ENCODE assay signal across 8 mouse cellular contexts in genomic region chr3:85573216-85573863, GRCm38 (mm10). TPM values are rescaled to one million over a fixed set of nuclear protein-coding genes. Genes with fewer than 3 reads are reported as not detected.
DNase-seq lines count a peak whose midpoint lies in the region; ATAC-seq and TF ChIP-seq lines count a peak whose summit lies in the region.

No protein-coding gene starts in this region.

- DNase-seq in heart, postnatal 10 days = no peak
- DNase-seq in G1E (ENCODE audit: low spot score) = no peak
- DNase-seq in midbrain, embryonic 10.5 days (ENCODE audit: low spot score) = no peak
- no peak for DNase-seq in adrenal gland, postnatal 14 days
- DNase-seq in right cerebral cortex, postnatal 14 days = no peak
- no peak for DNase-seq in kidney, adult 11 months

- WGBS in heart, embryonic 14.5 days = 22% methylated on average over 6 of the region's 6 CpGs
- WGBS in hindbrain, embryonic 12.5 days = 23% methylated on average over 6 of the region's 6 CpGs
- 24% methylated on average over 6 of the region's 6 CpGs for WGBS in midbrain, embryonic 10.5 days

- no peak overlapping the region for H3K9ac ChIP-seq in heart, embryonic 14.5 days (ENCODE audit: low read length)
- H3K9ac ChIP-seq in hindbrain, embryonic 12.5 days = peak overlapping the region; percentile 35; the same call in 1 of the 2 replicates

- no peaks in the 10 kb centered on the region for H3K27me3 ChIP-seq in heart, embryonic 14.5 days (ENCODE audit: control insufficient read depth, insufficient read depth, low read length)
- H3K27me3 ChIP-seq in G1E (ENCODE audit: insufficient read depth, low read length) = no peaks in the 10 kb centered on the region
- H3K27me3 ChIP-seq in hindbrain, embryonic 12.5 days = no peaks in the 10 kb centered on the region
- H3K27me3 ChIP-seq in midbrain, embryonic 10.5 days (ENCODE audit: low read depth, poor library complexity, severe bottlenecking) = no peaks in the 10 kb centered on the region

- H3K9me3 ChIP-seq in heart, embryonic 14.5 days (ENCODE audit: control insufficient read depth, low read length) = no peaks in the 10 kb centered on the region
- H3K9me3 ChIP-seq in G1E (replicated peaks) = no peaks in the 10 kb centered on the region
- H3K9me3 ChIP-seq in hindbrain, embryonic 12.5 days (replicated peaks) = no peaks in the 10 kb centered on the region
- no peaks in the 10 kb centered on the region for H3K9me3 ChIP-seq in midbrain, embryonic 10.5 days (replicated peaks)

- H3K4me2 ChIP-seq in heart, embryonic 14.5 days (ENCODE audit: low read length) = peak overlapping the region; percentile 63
- H3K4me2 ChIP-seq in hindbrain, embryonic 12.5 days (replicated peaks) = peak overlapping the region; percentile 49

- no peak overlapping the region for H3K27ac ChIP-seq in heart, embryonic 14.5 days (replicated peaks in 1 of 2; ENCODE audit: control insufficient read depth in 1 of 2, insufficient read depth in 1 of 2, low read depth in 2 of 2, low read length in 2 of 2)
- H3K27ac ChIP-seq in hindbrain, embryonic 12.5 days = no peak overlapping the region
- peak overlapping the region; percentile 92 for H3K27ac ChIP-seq in midbrain, embryonic 10.5 days (replicated peaks)

- TF ChIP-seq CTCF in G1E (IDR thresholded peaks at IDR 0.05; ENCODE audit: low read depth, low read length) = no peak

- peaks cover 0 to 11% of the 10 kb centered on the region in 2 experiments; a peak in 2 of 4 replicates for H3K4me1 ChIP-seq in heart, embryonic 14.5 days (ENCODE audit: control insufficient read depth in 2 of 2, insufficient read depth in 2 of 2, low read length in 2 of 2)
- H3K4me1 ChIP-seq in G1E (ENCODE audit: insufficient read depth, low read depth, low read length) = peaks cover 24% of the 10 kb centered on the region
- peaks cover 3% of the 10 kb centered on the region for H3K4me1 ChIP-seq in hindbrain, embryonic 12.5 days
- H3K4me1 ChIP-seq in midbrain, embryonic 10.5 days = peaks cover 6% of the 10 kb centered on the region

- intact Hi-C loops in heart, postnatal 10 days (cut with DNase I) = loop anchor here (2.0 to 5.0 kb wide), 4 partner anchors 296 to 649 kb away; no protein-coding TSS in a partner anchor

- peak overlapping the region; percentile 4 to 24; a peak in 2 of 4 replicates for H3K4me3 ChIP-seq in heart, embryonic 14.5 days (ENCODE audit: control insufficient read depth in 1 of 2, insufficient read depth in 1 of 2, low read depth in 1 of 2, low read length in 2 of 2)
- H3K4me3 ChIP-seq in G1E (ENCODE audit: low read depth, low read length) = peak overlapping the region; percentile 75
- peak overlapping the region; percentile 78 for H3K4me3 ChIP-seq in hindbrain, embryonic 12.5 days
- H3K4me3 ChIP-seq in midbrain, embryonic 10.5 days = peak overlapping the region; percentile 84

- no peak for ATAC-seq in heart, embryonic 14.5 days (ENCODE audit: insufficient number of reproducible peaks, insufficient read depth, low FRiP score, low read depth)
- ATAC-seq in G1E (ENCODE audit: extremely low read depth, insufficient number of reproducible peaks, low FRiP score, poor library complexity, severe bottlenecking) = no peak
- ATAC-seq in hindbrain, embryonic 12.5 days (ENCODE audit: low FRiP score) = no peak

- H3K36me3 ChIP-seq in heart, embryonic 14.5 days (ENCODE audit: control insufficient read depth, insufficient read depth, low read length) = peaks cover 11% of the 10 kb centered on the region; the same call in 1 of the 2 replicates
- peaks cover 11% of the 10 kb centered on the region for H3K36me3 ChIP-seq in G1E (replicated peaks)
- no peaks in the 10 kb centered on the region for H3K36me3 ChIP-seq in hindbrain, embryonic 12.5 days
- no peaks in the 10 kb centered on the region for H3K36me3 ChIP-seq in midbrain, embryonic 10.5 days

RNA-seq across cellular contexts. Expression of gene Gatb, which starts 0.6 kb away (rescaled TPM):
- 48.8 and 49.7 TPM in 2 replicates for polyA plus RNA-seq in heart, embryonic 14.5 days (2014; fragmentation: Nextera tagmentation; extraction: Ambion mirVana)
- 10 to 100 TPM; 25.4 to 27.8 TPM for total RNA-seq in heart, postnatal 10 days (2021)
- 22.4 and 23.3 TPM in 2 replicates for total RNA-seq in G1E (2014; fragmentation: Nextera tagmentation)
- total RNA-seq in G1E (2017) = 18.9 and 19.5 TPM in 2 replicates
- 2.8 and 8.4 TPM in 2 replicates for polyA plus RNA-seq in G1E (2012)
- polyA plus RNA-seq in hindbrain, embryonic 12.5 days (2016; fragmentation: Nextera tagmentation; extraction: Ambion mirVana) = 20.0 and 24.1 TPM in 2 replicates
- polyA plus RNA-seq in midbrain, embryonic 10.5 days (2016; fragmentation: Nextera tagmentation; extraction: Ambion mirVana) = 26.0 and 29.5 TPM in 2 replicates
- 35.6 and 45.1 TPM in 2 replicates for total RNA-seq in adrenal gland, postnatal 14 days (2021)

Comparison
In these comparisons a context has a peak if more than half of its experiments do, and no peak if none do; other contexts are left out.
1. H3K4me3 ChIP-seq: peak in every context shown above with its lines; median percentile 84 in midbrain, embryonic 10.5 days; 78 in hindbrain, embryonic 12.5 days; 75 in G1E; 14 in heart, embryonic 14.5 days.